Mouse (Mus musculus): ENCODE measurements around the gene Smcp.

Gene Smcp

GRCm38 (mm10) chr3:92588858-92589257, at the start of gene Smcp:
Smcp (minus strand) TSS chr3:92588997.
- no peak for DNase-seq (ENCODE audit: low read depth, low spot score)

GRCm38 (mm10) chr3:92638653-92638991, 49.8 kb upstream of the Smcp start:
- no peak for DNase-seq (ENCODE audit: low read depth, low spot score)

GRCm38 (mm10) chr3:92637745-92638652, 49.2 kb upstream of the Smcp start:
- peak; percentile 6 for DNase-seq (ENCODE audit: low read depth, low spot score)

DNA sequence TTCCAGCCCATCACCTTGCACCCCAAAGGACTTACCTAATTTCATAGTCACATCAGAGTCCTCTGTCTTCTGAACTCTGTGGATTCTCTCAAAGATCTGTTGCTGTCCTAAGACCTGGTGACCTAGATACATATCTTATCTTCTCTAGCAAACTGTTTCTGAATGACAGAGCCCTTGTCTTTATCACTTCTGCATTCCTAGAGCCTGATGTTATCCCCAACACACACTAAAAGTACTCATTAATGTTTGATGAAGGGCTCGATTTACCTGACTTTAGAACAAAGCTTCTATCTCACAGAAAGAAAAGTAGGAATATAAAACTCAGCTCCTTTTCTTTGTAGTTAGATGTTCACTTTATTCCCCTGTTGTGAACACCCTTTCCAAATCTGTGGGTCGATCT, 32.8 kb upstream of the Smcp start, which contains the start of gene Lce6a:
TSS of gene Lce6a (minus strand) at position 101 of the 400 bp plus-strand sequence.
- no peak for DNase-seq (ENCODE audit: low read depth, low spot score)

DNA sequence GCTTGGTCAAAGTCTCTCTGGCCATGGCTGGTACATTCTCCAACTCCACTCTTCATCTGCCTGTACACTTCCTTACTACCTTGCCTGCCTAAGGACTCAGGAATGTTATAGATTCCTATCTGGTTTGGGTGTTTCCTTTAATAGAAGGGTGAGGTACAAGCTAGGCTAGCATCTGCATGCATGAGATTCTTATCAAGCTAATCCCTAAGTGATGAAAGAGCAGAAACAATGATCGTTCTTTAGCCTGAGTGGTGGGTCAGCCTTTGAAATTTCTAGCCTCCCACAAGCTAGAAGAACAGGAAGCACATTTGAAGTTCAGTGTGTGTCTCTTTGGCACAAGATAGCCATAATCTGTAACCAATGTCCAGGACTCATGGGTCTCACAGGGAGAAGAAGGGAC, 21.0 kb upstream of the Smcp start:
- no peak for DNase-seq (ENCODE audit: low read depth, low spot score)

- no peak for DNase-seq (ENCODE audit: low read depth, low spot score)
Observed at GRCm38 (mm10) chr3:92607392-92607791, 18.6 kb upstream of the Smcp start, which contains the start of gene 2210017I01Rik. 2210017I01Rik (minus strand) TSS chr3:92607492.

GRCm38 (mm10) chr3:92602169-92602568, 13.4 kb upstream of the Smcp start:
- peak; percentile 29 for DNase-seq (ENCODE audit: low read depth, low spot score)

- DNase-seq (ENCODE audit: low read depth, low spot score), result no peak
Observed at GRCm38 (mm10) chr3:92600456-92600855, 11.7 kb upstream of the Smcp start.

DNA sequence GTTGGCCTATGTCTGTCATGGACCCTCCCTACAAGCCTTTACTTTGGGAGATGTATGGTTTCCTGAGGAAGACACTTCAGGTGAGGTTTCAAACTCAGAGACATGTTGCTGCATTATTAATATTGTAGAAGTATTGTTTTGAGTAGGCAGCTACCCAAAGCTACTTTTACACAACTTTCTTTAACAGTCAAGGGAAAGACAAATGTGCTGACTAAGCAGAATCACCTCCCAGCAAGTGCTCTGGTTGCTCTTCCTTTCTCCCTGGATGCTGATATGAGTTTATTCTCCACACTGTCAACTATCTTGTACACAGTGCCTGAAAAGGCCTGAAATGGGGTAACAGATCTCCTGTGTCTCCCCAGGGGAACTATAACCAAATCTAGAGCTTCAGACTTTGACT, 11.2 kb upstream of the Smcp start:
- no peak for DNase-seq (ENCODE audit: low read depth, low spot score)

- DNase-seq (ENCODE audit: low read depth, low spot score), result no peak
Observed at GRCm38 (mm10) chr3:92598429-92598828, 9.6 kb upstream of the Smcp start.

DNA sequence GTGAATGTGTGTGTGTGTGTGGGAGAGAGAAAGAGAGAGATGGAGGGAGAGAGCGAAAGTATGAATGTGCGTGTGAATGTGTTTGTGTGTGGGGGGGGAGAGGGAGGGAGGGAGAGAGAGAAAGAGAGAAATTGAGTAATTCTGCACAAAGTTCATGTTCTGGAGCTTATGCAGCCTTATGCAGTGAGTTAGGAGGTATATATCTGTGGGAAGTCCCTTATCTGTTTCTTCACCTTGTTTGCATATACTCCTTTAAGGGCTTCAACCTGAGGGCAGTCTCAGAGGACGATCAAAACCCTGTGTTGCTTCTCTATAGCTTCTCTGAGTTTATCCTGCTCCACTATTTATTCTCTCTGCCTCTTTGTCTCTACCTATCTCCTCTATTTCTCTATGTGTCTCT, 1.6 kb downstream of the Smcp start:
- DNase-seq (ENCODE audit: low read depth, low spot score), result no peak

- DNase-seq (ENCODE audit: low read depth, low spot score), result no peak
Observed at GRCm38 (mm10) chr3:92585055-92585454, 3.7 kb downstream of the Smcp start.

DNA sequence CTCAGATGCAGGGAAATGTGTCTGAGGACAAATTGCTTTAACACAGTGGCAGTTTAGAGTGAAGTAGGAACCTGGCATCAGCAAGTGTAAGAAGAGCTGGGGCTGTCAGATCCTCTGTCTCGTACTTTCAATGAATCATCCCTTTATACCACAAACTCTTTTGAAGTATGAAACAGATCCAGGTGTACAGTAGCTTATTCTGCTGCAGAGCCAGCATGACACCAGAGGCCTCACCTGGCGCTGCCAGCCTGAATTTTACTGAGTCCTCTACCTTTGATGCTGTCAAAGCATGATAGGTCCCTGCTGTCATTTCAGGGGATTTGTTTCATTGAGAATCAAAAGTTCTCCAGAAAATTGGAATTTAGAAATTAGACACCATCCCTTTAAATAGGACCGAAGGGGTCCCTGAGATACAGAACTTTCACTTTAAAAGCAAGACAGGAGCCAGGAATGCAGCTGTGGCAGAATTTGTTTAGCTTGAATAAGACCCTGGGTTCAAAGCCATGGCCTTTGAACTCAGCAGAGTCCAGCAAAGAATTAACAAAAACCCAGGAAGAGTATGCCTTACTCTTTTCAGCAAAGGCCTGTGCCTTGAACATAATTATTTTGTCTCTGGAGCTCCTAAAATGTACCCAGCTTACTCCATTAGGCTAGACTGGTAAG, 5.5 kb downstream of the Smcp start:
- no peak for DNase-seq (ENCODE audit: low read depth, low spot score)

- no peak for DNase-seq (ENCODE audit: low read depth, low spot score)
Observed at GRCm38 (mm10) chr3:92579508-92579907, 9.3 kb downstream of the Smcp start.

DNA sequence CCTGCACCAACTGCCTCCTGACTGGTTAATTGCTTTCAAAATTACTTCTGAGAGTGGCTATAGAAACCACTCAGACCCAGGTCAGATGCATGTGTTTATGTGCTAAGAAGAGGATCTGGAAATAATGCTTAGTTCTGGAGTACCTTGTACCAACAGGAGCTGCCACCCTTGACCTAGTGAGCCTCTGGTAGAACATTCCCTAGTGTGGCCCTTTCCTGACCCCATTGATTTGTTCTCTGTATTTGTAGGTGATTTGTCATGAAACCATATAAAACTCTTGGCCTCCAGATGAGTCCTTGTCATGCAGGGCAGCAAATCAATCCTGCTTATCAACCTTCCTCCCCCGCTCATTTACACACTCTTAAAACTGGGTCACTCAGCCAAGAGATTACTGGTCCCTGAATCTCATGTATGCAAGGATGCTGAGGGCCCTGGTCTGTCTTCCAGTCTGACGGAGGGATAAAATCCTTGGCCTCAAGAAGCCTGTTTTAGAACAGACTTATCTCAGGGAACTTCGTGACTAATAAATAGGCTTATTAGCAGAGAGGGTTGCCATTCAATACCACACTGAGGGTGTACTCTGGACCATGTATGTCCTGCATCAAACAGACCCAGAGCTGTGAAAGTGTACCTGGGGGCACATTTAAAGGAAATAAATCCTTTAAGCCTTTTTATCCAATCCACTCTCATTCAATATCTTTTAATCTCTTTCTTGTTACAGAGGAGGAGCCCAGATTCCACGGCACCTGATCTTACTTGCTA, 10.0 kb downstream of the Smcp start:
- DNase-seq (ENCODE audit: low read depth, low spot score), result no peak

GRCm38 (mm10) chr3:92573449-92574041, 15.3 kb downstream of the Smcp start, which contains the start of gene Ivl:
Ivl (minus strand) TSS chr3:92573735.
- DNase-seq (ENCODE audit: low read depth, low spot score), result no peak

DNA sequence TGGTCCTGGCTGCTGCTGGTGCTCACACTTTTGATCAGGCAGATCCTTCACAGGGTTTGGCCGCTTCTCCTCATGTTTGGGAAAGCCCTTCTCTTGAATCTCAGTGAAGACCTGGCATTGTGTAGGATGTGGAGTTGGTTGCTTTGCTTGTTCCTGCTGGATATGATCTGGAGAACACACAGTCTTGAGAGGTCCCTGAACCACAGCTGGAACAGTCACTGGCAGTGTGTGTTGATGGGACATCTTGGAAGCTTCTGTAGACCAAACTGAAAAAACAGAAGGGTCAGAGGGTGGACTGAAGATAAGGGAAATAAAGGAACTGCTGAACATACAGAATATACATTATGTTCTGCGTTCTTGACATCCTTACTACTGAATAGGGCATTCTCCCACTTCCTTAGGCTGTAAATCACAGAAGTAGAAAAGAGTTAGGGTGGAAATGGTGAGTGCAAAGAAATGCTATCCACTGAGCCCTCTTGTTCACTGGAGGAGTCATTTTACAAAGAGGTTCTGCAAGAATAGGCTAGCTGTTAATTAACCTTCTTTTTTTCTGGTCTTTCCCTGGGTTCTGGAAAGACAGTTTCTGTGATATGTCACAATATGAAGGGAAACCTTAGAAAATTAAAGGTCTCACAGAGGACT, 16.2 kb downstream of the Smcp start:
- DNase-seq (ENCODE audit: low read depth, low spot score), result no peak

DNA sequence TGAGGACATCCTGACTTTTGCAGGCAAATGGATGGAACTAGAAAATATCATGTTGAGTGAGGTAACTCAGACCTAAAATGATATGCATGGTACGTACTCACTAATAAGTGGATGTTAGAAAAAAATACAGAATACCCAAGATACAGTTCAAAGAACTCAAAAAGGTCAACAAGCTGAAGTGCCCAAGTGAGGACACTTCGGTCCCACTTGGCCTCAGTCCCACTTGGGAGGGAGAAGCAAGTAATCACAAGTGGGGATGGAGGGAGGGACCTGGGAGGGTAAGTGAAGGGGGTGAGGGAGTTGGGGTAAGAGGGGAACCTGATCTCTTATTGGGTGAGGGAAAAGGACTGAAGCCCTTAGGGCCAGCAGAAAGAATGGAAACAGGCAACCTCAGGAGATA, 20.0 kb downstream of the Smcp start:
- no peak for DNase-seq (ENCODE audit: low read depth, low spot score)

GRCm38 (mm10) chr3:92565418-92565817, 23.4 kb downstream of the Smcp start:
- DNase-seq (ENCODE audit: low read depth, low spot score), result no peak

DNA sequence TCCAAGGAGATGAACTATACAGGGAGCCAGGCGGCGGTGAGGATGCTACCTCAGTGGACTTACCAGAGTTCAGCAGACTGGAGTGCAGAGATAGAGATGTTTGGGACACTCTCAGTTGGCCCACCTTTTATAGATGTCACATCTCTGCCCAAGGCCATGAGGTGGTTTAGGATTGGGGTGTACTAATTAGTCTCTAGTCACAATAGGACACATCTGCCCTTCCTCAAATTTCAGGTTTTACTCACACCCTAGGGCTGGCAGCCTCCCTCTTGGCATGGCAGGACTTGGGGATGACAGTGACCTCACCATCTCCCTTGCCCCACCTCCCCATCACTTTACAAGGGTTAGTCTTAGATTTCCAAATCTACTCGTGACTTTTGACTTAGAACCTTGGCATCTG, 54.4 kb downstream of the Smcp start, which contains the start of gene 2310046K23Rik:
TSS of gene 2310046K23Rik (minus strand) at position 101 of the 400 bp plus-strand sequence.
- DNase-seq (ENCODE audit: low read depth, low spot score), result no peak

Measured in mesoderm, embryonic 11.5 days (tissue).